Mouse (Mus musculus): ENCODE data around the gene Mapk14.
A peak's percentile ranks its signal among the peaks of the same experiment; 100 is the strongest.

The Mapk14 gene

DNA sequence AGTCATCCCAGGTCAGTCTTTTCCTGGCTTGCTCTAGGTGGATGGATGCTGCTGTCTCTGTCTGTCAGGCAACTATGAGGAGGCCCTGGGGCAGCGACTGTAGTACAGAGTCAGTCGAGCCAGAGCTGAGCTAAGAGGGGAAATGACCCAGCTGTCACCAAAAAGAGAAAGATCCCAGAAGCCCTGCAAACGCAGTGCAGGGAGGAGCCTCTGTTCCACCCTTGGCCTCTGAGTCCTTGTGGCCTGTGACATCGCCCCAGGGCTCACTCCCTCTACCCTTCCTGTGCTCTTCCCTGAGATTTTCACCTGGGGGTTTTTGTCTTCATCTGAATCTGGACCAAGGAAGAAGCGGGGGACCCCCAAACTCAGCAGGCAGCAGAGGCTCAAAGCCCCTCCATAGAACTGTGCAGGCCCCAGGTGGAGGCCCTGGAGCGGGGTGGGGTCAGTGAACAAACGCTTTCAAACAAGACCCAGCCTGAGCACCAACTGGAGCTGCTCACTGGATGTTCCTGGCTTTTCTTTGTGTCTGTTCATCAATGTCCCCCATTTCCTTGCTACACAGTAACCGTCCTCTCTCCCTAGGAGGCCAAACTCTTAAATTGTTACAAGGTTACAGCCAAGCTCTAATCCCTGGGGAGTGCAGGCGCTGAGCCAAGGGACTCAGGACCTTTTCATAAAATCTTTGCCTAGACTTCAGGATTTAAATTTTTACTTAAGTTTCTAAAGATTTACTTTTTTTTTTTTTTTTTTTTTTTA lies 90.3 kb downstream of the Mapk14 start:
- no peak for DNase-seq (ENCODE audit: low spot score in 2 of 2)

DNA sequence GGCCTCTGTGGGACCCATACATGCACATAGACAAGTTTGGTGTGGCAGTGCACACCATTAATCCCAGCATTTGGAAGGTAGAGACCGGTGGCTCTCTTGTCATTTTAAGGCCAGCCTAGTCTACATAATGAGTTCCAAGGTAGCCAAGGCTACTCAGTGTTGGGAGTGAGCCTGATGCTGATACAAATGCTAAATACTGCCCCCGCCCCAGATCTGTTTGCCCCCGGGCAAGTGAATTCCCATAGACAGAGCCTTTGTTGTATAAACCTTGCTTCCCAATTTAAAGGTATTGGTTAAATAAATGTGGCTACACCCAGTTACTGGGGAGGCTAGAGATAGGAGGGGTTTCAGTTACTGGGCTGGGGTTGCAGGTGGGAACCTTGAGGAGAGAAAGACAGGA lies 93.9 kb downstream of the Mapk14 start:
- DNase-seq (ENCODE audit: low spot score in 2 of 2): no peak

DNA sequence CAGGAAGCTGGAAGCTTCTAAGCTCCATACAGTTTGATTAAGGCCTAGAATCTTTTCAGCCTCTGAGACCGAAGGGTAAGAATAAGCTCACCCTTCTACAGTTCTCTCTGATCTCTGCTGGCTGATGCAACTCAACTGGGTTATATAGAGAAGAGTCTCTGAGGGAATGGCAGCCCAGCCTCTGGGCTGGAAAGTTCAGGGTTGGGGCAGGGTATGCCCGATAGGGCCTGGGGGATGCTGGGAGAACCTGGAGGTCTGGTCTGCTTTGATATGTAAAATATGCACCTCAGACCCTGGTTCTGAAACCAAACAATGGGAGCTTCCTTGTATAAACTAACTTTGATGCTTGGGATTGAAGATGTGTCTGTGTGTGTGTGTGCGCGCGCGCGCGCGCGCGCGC lies 96.4 kb downstream of the Mapk14 start:
- no peak for DNase-seq (ENCODE audit: low spot score in 2 of 2)

DNA sequence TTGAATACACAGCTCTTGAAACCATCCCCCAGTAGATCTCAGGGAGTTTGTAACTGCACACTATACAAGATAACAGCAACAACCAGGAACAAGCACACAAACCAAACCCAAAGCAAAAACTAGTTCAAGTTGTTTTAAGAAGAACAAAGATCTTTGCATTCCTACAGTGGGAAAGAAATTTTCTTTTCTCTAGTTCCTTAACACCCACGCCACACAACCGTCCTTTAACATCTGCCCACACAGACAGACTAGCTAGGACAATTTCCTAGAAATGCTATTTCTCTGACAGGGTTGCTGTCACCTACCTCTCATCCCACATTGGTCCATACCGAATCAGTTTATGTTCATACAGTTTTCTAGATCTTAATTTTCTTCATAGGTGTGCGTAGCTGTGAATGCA lies 105.9 kb downstream of the Mapk14 start:
- DNase-seq (ENCODE audit: low spot score in 2 of 2): peak in 1 of 2 experiments; percentile 17

Data from right cerebral cortex, adult 2 months (tissue).